Mouse (Mus musculus) neutrophil, adult 83 days (primary cell): ENCODE data around the gene Ttc30b. TPM values are rescaled to one million over a fixed set of nuclear protein-coding genes. Genes with fewer than 3 reads are reported as not detected.

Source experiments
- total RNA-seq, 2 experiments: library from RNA; stranded (reverse); gene quantifications; one replicate each; pipeline ENCODE4 v1.2.4; 2023

Gene Ttc30b
- 1 to 10 TPM; 3.1 to 5.0 TPM for total RNA-seq

GRCm38 (mm10) chr2:75938117-75939063, at the start of gene Ttc30b:
Gene Ttc30b (minus strand): TSS chr2:75938585.

GRCm38 (mm10) chr2:75981440-75982081, 43.2 kb upstream of the Ttc30b start, which contains the start of gene Ttc30a1:
Gene Ttc30a1 (minus strand): TSS chr2:75981967.

GRCm38 (mm10) chr2:75977752-75978368, 39.5 kb upstream of the Ttc30b start, which contains the start of gene Ttc30a2:
Gene Ttc30a2 (minus strand): TSS chr2:75978170.

Other genes starting within 250 kb of the Ttc30b start
- 100 to 1,000 TPM; 142 to 154 TPM for gene Nfe2l2, start 233.9 kb downstream of the Ttc30b start, total RNA-seq
- 100 to 1,000 TPM in 1 of 2 experiments, 10 to 100 TPM in 1; 99.0 to 108 TPM for gene Agps, start 106.4 kb downstream of the Ttc30b start, total RNA-seq
- 1 to 10 TPM; 1.8 to 2.0 TPM for gene Ttc30a2, start 39.6 kb upstream of the Ttc30b start, total RNA-seq
- 1 to 10 TPM; 1.6 to 1.9 TPM for gene Ttc30a1, start 43.4 kb upstream of the Ttc30b start, total RNA-seq